Mouse (Mus musculus) spleen, adult 2 months (tissue): Measurements from ENCODE around the gene Chrm4. TPM values are rescaled to one million over a fixed set of nuclear protein-coding genes. Genes with fewer than 3 reads are reported as not detected.
A peak's percentile ranks its signal among the peaks of the same experiment; 100 is the strongest.

Experiments
- DNase-seq, 2 experiments: peaks; one replicate each; pipeline versions ENCODE4 v3.0.0 to v3.0.0-alpha.2; 2012 to 2021; ENCODE audit warnings: low spot score in 2 of 2, low read depth in 1 of 2
- H3K27ac ChIP-seq: fragments of 200-500 bp; 2 replicates; pipeline ENCODE4 v1.5.1; 2012; ENCODE audit warnings: low read length, inconsistent platforms; ENCODE audit not compliant: insufficient read depth
- H3K27me3 ChIP-seq: fragments of 200-500 bp; 2 replicates; pipeline ENCODE4 v1.6.1; 2012; ENCODE audit warnings: mild to moderate bottlenecking, moderate library complexity, low read length, inconsistent platforms; ENCODE audit not compliant: control insufficient read depth, insufficient read depth
- H3K36me3 ChIP-seq: fragments of 200-500 bp; 2 replicates; pipeline ENCODE4 v1.6.1; 2012; ENCODE audit warnings: mild to moderate bottlenecking, low read length, inconsistent platforms; ENCODE audit not compliant: control insufficient read depth, insufficient read depth
- H3K4me1 ChIP-seq: fragments of 200-500 bp; 2 replicates; pipeline ENCODE4 v1.6.1; 2011; ENCODE audit warnings: inconsistent platforms; ENCODE audit not compliant: control insufficient read depth, insufficient read depth, insufficient read length
- H3K4me3 ChIP-seq: fragments of 200-500 bp; 2 replicates; pipeline ENCODE4 v1.5.1; 2011; ENCODE audit warnings: mild to moderate bottlenecking, inconsistent platforms; ENCODE audit not compliant: insufficient read depth, insufficient read length; ENCODE audit errors: extremely low read depth
- CTCF ChIP-seq: fragments of 200-500 bp; IDR thresholded peaks from 2 replicates; pipeline ENCODE4 v1.5.1; 2011; ENCODE audit warnings: mild to moderate bottlenecking, inconsistent platforms; ENCODE audit not compliant: insufficient read depth, insufficient read length, insufficient replicate concordance; ENCODE audit errors: extremely low read depth
- POLR2A ChIP-seq: fragments of 200-500 bp; IDR thresholded peaks from 2 replicates; pipeline ENCODE4 v1.6.1; 2011; ENCODE audit warnings: low read depth, low read length, inconsistent platforms
- WGBS: fragments of 180-500 bp; shearing (Covaris S2); methylation state at CpG from one replicate; pipeline ENCODE4 v1.1.7; 2018; 5-methylcytosine and 5-hydroxymethylcytosine counted together
- polyA plus RNA-seq: library from polyadenylated mRNA; depleted of rRNA; stranded (reverse); fragments of >200 nt; gene quantifications from 2 replicates; pipeline ENCODE4 v1.2.3, GENCODE M21; 2012

The Chrm4 gene
- polyA plus RNA-seq, 1 experiment, result 0.39 TPM

DNA sequence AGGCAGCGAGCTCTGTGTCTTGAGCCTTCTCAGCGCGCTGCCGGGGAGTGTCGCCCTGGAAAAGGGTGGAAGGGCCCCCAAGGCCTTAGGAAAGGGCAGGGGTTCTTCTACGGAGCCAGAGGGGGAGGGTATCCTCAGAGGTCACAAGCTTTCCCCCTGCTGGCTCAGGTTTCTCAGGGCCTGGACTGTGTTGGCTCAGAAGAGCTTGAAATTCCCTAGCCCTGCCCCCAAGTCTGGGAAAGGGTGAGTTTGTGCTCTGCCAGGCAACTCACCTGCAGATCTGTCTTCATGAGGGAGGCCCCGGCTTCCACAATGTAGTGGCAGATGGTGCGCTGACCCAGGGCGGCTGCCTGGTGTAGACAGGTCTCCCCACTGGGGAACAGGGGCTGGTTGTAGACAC is 6.4 kb downstream of the Chrm4 start:
- peaks cover 50% of the 10 kb centered on the region for H3K36me3 ChIP-seq
- no peak for DNase-seq
- no peak overlapping the region for H3K27ac ChIP-seq
- H3K27me3 ChIP-seq, result peaks cover 4% of the 10 kb centered on the region; the same call in 1 of the 2 replicates
- 95% methylated on average over 9 of the region's 9 CpGs for WGBS
- H3K4me1 ChIP-seq, result peaks cover 8% of the 10 kb centered on the region
- H3K4me3 ChIP-seq, result no peak overlapping the region
- no peak for TF ChIP-seq CTCF
- TF ChIP-seq POLR2A, result no peak

DNA sequence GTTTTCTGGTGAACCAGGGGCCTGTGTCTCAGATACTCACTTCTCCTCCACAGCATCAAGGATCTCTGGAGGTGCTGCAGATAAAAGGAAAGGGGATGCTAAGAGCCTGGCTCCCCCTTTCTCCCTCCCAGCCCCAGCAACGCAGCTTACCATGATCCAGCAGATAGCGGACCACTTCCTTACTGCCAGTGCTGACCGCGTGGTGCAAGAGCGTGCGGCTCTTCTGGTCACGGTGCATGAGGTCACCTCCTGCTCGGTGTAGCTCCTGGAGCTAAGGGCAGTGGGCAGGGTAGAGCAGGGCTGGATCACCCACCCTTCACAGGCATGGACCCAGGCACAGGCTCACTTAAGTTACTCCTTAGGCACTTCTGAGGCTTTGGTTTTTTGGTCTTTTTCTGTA is 7.0 kb downstream of the Chrm4 start:
- no peak overlapping the region for H3K27ac ChIP-seq
- DNase-seq, result no peak
- H3K4me3 ChIP-seq, result no peak overlapping the region
- 68% methylated on average over 8 of the region's 8 CpGs for WGBS
- peaks cover 55% of the 10 kb centered on the region for H3K36me3 ChIP-seq
- H3K4me1 ChIP-seq, result peaks cover 8% of the 10 kb centered on the region
- peaks cover 4% of the 10 kb centered on the region; the same call in 1 of the 2 replicates for H3K27me3 ChIP-seq
- TF ChIP-seq CTCF, result no peak
- TF ChIP-seq POLR2A, result no peak

DNA sequence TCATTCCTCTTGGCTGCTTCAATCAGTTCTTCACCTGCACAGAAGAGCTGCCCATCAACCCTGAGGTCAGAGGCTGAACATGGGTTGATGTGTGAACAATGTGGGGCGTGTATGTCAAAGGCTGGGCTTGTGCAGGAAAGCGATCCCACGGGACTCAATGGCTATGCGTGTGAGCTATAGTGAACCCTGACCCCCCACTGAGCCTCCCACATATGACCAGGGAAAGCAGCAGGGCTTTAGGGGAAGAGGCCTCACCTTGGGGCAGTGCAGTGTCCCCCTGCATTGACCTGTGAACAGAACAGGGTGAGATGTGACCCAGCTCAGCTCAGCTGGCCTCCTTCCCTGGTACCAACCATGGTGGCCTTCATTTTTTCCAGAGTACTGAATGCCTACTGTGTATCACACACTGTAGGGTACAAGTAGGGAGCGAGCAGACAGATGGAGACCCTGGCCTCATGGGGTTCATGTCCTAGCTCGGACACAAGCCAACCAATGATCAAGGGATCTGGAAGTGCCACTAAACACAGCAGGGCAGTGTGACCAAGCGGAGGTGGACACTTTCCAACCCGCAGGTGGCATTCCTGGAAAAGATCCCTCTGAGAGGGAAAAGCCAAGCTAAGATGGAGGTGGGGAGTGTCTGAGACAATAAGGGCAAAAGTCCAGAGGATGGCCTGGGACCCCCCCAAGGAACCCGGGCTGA is 7.9 kb downstream of the Chrm4 start:
- no peak for DNase-seq
- WGBS, result 88% methylated on average over 9 of the region's 9 CpGs
- Histone ChIP-seq H3K4me3 (no peak overlapping the region), H3K27ac (no peak overlapping the region), H3K27me3 (peaks cover 4% of the 10 kb centered on the region; the same call in 1 of the 2 replicates), H3K4me1 (peaks cover 8% of the 10 kb centered on the region), H3K36me3 (peaks cover 64% of the 10 kb centered on the region)
- TF ChIP-seq POLR2A (no peak), CTCF (no peak)

- 92% methylated on average over 7 of the region's 7 CpGs for WGBS
- peaks cover 8% of the 10 kb centered on the region for H3K4me1 ChIP-seq
- peaks cover 73% of the 10 kb centered on the region for H3K36me3 ChIP-seq
- no peak for DNase-seq
- H3K27me3 ChIP-seq, result 0 out of 2 replicates have a peak, but pooled peaks cover 2% of the 10 kb centered on the region
- no peak overlapping the region for H3K27ac ChIP-seq
- TF ChIP-seq CTCF (no peak), POLR2A (no peak)
- no peak overlapping the region for H3K4me3 ChIP-seq
Observed at GRCm38 (mm10) chr2:91936154-91936553, 9.1 kb downstream of the Chrm4 start.

GRCm38 (mm10) chr2:91939303-91939935 is 12.4 kb downstream of the Chrm4 start:
- no peaks in the 10 kb centered on the region for H3K27me3 ChIP-seq
- DNase-seq, result no peak
- H3K4me1 ChIP-seq, result peaks cover 2% of the 10 kb centered on the region; the same call in 1 of the 2 replicates
- 93% methylated on average over 15 of the region's 15 CpGs for WGBS
- TF ChIP-seq CTCF (no peak), POLR2A (no peak)
- no peak overlapping the region for H3K4me3 ChIP-seq
- no peak overlapping the region for H3K27ac ChIP-seq
- H3K36me3 ChIP-seq, result peaks cover 71% of the 10 kb centered on the region

GRCm38 (mm10) chr2:91942356-91942755 is 15.3 kb downstream of the Chrm4 start:
- TF ChIP-seq POLR2A (no peak), CTCF (peak; percentile 23; the same call in 1 of the 2 replicates)

DNA sequence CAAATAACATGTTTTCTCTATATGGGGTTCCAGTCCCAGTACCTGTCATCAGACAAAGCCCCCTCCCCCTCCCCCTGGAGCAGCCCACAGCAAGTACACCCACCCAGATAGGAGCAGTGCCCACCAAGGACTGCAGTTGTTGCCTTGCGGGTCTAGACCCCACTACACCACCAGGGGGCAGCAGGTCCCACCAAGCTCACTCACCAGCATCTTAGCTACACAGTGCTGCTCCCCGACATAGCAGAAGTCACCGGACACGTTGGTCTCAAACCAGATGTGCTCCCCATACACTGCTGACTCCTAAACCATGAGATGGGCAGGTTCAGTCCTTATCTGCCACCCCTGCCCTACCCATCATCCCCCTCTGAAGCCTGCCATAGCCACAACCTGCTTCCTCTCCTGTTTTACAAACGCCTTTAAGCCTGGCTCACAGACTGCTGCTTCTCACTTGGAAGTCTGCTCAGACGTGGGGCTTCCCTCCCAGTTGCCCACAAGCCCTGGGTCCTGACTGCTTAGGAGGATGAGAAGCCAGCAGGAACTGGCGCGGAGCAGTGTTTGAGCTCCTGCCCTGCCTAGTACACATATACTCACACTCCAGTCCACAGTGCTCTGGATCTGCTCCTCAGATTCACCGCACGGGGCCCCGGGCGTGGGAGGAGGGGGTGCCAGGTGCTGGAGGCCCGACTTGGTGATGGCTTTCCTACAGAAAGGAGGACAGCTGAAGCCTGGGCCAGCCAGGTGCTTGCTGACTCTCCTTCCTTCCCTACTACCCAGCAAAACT is 17.3 kb downstream of the Chrm4 start:
- whole genome bisulfite sequencing, result 41% methylated on average over 13 of the region's 13 CpGs
- peak; percentile 47 to 77 for DNase-seq
- H3K36me3 ChIP-seq, result peaks cover 32% of the 10 kb centered on the region
- H3K27ac ChIP-seq, result no peak overlapping the region
- no peak for TF ChIP-seq POLR2A
- TF ChIP-seq CTCF, result peak; percentile 89
- H3K4me1 ChIP-seq, result peaks cover 38% of the 10 kb centered on the region
- H3K27me3 ChIP-seq, result no peaks in the 10 kb centered on the region
- no peak overlapping the region for H3K4me3 ChIP-seq

More at GRCm38 (mm10) chr2:91942356-91942755, 15.3 kb downstream of the Chrm4 start:
- 94% methylated on average over 6 of the region's 6 CpGs for WGBS
- Histone ChIP-seq H3K27ac (no peak overlapping the region), H3K4me1 (peaks cover 19% of the 10 kb centered on the region), H3K36me3 (peaks cover 51% of the 10 kb centered on the region), H3K27me3 (no peaks in the 10 kb centered on the region), H3K4me3 (no peak overlapping the region)
- no peak for DNase-seq
